Mouse (Mus musculus) cerebellum, adult 9-10 months (tissue): Measurements from ENCODE around the gene Pde4d.
A peak's percentile ranks its signal among the peaks of the same experiment; 100 is the strongest.

ENCODE experiments used
- DNase-seq: peaks from one replicate; pipeline ENCODE4 v3.0.0; 2022

The Pde4d gene

DNA sequence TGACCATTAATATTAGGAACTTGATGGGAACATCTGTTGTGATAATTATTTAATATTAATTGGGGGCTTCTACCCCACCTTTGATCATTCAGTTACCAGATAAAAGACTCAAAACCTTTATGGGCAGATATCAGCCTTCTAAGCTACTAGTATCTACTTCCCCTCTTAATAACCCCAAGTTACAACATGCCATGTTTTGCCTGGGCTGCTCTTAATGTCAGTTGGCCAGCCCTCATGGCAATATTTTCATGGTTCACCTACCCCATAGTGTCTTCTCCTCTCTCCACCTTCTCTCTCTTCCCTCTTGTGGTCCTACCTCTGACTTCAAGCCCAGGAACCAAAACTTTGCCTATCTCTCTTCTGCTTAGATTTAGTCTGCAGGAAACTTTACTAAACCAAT is 799.6 kb downstream of the Pde4d start:
- DNase-seq, result no peak

DNA sequence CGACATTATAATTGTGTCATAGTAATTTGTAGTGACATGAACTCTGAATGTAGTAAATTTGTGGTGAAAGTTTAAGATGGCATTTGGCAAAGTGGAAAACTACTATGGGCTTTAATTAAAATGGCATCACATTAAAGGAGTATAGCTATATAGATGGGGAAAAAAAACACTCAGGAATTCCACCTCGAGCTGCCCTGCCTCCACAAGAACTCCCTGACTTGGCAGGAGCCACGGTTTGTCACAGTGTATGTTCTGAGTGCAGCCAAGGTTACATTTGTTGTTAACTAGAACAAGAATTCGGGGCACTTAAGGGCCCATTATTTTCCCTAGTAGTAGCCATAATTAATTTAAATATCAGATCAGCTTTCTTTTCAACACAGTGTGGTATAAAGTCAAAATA is 805.9 kb downstream of the Pde4d start:
- DNase-seq, result no peak

DNA sequence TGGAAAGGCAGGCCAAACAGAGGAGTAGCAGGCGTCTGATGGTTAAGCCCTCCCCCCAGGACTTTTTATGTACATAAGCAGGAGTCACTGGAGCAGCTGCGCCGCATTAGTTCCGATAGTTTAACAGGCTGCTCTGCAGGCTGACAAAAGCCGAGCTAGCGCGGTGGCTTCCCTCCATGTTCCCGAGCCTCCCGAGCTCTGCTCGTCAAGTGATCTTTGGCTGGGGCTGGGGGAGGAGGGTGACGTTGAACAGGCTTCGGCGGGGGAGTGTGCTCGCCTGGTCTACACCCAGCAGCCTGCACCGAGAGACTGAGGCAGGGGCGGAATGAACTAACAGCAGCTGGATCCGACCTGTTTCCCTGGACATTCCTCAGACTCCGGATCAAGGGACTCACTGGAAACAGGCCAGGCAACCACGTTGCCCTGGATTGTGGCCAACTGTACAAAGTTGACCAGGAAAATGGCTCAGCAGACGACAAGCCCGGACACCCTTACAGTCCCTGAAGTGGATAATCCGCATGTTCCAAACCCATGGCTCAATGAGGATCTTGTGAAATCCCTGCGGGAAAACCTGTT is 810.6 kb downstream of the Pde4d start:
- peak; percentile 56 for DNase-seq

DNA sequence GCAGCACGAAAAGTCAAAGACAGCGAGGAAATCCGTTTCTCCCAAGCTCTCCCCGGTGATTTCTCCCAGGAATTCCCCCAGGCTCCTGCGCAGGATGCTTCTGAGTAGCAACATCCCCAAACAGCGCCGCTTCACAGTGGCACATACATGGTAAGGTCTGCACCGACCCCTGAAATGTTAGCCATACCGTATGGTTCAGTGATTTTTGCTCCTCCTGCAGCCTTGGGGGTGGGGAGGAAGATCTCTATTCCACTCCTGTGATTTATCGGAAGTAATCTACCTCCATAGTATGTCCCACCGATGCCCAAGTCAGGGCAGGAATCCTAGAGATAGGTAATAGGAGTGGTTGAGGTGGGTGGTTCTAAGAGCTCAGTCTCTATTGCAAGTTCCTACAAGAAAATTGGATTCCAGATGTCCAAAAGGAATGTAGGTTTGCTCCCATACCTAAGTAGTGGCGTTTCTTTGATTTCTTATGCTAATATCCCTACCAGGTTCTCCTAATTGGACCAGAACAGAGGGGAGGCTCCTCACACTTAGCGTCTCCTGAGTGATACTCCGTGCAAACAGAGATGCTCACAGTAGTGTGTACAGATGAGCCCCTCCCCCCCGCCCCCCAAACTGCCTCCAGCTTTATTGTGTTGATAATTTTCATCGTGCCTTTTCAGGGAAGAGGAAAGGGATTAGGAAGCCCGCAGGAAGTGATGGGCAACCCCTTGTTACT is 811.2 kb downstream of the Pde4d start:
- DNase-seq, result no peak

DNA sequence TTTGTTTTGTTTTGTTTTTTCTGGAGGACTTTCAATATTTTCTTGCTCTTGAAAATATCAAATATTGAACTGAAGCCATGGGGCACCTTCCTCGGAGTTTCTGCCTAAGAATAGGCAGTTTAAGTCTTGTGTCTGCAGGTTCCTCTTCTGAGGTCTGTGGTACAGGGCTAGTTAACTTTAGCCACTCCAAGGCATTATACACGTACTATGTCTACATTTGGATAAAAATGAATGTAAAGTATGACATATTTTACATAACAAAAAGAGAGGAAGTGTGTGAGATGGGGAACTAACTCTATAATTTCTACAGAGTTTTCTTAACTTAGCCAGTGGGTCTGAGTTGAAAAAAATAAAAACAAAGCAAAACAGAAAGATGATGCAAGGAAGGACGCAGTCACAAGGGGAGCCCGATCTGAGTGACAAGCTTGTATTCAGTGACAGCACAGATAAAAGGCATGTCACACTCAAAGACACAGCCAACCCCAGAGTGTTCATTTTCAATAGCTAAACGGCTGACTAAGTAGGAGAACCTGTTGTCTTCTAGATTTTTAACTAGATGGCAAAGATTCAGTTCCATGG is 812.0 kb downstream of the Pde4d start:
- no peak for DNase-seq

DNA sequence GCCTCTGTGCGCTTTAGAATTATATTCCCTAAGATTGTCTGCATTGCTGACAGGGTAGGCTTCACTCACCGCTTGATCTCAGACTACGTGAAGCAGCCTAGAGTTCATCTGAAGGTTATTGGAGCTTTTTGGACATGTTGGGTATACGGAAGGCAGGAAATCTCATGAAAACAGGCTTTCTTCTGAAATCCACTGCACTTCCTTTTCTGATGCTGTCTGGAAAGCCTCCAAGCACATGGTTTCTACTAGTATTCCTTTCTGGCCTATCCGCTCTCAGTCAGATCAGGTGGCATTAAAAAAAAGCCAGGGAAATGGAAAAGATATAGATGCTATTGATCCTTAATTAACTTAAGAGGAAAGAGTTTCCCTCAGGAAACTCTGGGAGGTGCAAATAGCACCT is 812.8 kb downstream of the Pde4d start:
- DNase-seq, result no peak

DNA sequence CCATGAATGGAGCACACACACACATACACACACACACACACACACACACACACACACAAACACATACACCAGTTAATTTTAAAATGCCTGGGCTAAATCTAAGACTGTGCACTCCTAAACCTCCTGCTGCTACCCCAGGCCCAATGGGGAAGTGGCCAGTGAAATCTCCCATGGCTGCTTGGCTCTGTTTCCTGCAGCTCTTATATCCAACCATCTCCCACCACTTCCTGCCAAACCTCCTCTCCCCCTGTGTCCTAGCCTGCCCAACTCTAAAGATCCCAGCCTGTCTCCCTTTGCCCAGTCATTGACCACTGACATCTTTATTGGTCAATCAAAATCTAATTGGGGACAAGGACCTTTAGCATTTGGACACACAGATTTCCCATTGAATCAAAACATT is 814.1 kb downstream of the Pde4d start:
- DNase-seq, result no peak

DNA sequence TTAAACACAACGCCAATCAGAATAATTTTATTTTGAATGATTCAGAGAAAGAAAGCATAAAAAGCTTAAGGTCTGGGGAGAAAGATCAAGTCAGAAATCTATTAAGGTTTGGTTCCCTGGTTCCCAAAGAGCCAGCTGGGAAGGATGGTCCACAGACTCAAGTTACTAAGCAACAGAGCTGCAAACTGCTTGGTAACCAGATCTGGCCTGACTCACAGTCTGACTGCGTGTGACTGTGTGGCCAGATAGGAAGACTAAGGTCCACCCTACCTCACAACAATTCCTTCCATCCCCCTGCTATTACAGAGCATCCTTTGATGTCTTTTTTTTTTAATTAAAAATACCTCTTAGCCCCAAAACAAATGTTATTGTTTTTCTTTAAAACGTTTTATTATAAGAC is 818.5 kb downstream of the Pde4d start:
- no peak for DNase-seq

DNA sequence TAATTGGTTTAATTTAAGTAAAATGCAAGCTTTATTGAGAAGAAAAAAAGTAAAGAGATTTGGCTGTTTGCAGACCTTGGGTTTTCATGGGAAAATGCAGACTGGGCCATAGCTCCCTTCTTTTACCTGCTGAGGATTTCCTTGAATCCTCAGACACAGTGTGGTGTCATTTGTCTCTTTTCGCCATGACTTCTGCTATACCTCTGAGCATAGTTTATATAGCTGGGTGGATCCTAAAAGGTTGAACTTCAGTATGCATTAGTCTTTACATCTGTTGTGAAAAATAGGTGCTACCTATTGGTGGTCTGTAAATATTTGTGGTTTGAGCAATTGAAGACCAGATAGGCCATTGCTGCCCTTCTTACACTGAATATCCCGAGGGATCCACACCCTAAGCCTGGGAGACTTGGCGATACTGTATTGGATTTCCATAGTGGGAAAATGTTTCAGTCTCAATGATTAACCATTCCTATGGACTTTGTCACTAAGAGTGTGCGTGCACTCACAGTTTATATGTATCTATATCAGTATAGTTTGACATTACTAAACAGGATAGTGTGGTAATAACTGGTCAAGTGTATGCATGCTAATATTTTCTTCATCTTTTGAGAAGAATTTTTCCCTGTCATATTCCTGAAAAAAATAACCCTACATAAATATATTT is 819.0 kb downstream of the Pde4d start:
- no peak for DNase-seq

DNA sequence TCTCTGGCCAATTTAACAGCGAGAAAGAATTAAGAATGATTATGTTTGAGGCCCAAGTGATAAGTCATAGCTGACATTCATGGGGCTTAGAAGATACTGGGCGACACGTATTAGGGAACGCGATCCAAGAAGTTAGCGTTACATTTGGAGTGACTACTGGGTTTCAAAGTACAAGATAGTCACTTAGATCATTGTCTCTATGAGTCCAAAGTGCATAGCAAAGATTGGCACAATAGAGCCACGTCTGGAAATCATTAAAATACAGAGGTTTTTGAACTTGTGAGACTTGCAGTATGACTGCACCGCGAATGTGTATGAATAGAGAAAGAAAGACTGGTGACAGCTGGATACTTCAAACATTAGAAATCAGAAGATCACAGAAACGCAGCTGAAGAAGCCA is 825.1 kb downstream of the Pde4d start:
- DNase-seq, result no peak

DNA sequence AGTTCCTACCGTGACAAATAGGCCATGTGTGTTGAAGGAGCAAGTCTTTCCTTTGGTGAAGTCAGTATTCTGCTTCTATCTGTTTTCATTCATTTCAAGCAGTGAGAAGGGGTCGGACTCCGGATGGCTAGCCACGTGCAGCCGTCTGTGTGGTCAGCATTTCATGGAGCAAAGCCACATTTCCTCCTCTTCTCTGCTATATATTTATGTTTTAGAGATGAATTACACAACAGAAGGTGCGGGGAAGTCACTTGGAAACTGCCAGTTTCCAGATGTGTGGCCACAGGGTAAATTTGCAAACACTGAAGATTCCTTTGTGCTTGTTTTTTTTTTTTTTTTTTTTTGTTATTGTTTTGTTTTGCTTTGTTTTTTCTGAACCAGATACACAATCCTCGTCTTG is 828.0 kb downstream of the Pde4d start:
- DNase-seq, result no peak

DNA sequence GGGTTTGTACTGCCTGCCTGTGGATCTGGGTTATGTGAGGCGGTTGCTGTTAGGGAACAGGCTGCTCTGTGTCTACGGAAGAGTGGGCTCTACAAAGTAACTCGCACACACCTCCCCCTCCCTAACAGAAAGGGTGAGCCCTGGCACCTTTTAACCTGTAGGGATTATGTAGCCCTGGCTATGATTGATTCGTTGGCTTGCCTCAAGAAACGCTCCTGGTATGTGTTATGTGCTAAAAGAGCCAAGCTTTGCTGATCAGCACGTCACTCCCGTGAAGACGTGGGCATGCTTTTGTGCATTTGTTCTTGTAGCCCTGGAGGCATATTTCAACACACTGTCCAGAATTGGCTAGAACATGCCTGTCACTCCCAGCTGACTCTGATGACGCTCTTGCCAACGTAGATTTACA is 828.8 kb downstream of the Pde4d start:
- no peak for DNase-seq

DNA sequence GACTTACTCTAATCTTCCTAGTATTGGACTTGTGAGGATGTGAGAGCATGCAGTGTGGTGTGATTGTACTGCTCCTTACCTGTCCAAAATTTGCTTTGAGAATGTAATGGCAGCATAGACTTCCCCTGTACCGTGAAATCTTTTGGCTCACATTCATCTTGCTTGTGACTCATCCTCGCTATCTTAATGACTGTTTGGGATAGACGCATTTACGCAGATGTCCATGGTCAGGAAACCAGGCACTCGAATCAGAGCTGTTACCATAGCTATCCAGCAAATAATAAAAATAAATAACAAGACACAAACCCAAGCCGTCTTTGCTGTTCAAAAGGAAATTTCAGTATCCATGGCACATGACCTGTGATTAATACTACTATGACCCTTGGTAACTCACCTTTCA is 829.5 kb downstream of the Pde4d start:
- DNase-seq, result peak; percentile 43

DNA sequence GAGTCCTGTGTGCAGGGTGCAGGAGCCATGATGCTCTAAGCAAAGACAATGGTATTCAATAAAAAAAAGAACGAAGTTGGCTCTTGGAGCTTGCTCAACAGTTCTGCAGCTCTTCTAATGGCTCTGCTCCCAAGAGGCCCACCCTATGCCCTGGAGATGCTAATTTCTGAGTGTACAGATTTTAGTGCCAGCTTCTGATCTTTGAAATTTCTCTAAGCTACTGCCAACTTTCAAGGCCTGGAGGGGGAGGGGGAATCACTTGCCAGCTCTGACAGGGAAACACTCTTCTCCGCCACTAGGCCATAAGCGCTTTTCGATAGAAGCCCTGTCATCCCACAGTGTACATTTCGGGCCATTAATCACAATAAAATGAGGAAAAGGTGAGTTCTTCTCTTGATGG is 830.7 kb downstream of the Pde4d start:
- DNase-seq, result no peak

DNA sequence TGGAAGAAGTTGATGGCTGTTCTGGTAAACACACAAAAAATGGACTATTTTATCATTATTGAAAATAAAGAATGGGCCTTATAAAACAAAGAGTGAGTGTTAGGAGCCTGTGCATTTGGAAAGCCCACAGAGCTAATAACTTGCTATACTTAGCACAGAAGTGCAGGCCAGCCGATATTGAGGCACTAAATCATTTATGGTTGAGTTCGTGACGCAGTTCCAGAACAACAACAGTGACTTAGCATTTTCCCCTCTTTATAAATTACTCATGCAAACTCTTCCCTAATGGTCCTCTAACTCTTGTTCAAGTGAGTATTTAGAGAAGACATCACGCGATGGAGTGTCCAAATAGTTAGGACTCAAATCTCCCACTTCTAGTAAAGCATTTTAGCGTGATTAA is 837.7 kb downstream of the Pde4d start:
- DNase-seq, result no peak

DNA sequence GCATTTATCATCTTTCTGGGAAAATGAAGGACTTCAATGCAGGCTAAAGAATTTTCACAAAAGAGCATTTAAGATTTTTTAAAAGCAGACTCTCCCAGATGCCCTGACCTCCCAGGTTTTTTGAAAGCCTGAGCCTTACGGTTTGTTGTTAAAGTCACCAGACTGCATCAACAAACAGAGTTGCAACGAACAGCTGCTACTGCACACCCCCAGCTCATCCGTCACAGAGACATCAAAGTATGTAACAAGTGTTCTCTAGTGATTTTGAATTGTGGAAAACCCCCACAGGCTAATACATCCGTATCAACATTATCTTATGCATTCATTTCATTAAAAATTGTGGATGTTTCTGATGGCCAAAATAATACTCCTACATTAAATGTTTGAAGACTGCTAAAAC is 841.2 kb downstream of the Pde4d start:
- DNase-seq, result no peak

DNA sequence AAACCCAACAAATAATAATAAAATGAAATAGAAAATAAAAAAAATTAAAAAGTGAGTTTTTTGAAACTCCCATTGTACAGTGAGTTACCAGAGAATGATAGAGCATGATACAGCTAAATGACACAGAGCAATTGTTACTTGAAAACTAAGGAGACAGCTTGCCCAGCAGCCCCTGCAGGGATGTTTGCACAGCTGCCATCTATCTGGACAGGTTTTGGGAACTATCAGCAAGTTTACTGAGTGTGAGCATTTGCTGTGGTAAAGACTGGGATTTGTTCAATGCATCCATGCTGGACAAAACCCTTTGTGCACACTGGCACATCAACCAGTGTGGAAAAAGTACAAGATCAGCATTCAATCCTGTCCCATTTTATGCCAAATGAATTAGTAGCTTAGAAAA is 843.3 kb downstream of the Pde4d start:
- DNase-seq, result no peak

DNA sequence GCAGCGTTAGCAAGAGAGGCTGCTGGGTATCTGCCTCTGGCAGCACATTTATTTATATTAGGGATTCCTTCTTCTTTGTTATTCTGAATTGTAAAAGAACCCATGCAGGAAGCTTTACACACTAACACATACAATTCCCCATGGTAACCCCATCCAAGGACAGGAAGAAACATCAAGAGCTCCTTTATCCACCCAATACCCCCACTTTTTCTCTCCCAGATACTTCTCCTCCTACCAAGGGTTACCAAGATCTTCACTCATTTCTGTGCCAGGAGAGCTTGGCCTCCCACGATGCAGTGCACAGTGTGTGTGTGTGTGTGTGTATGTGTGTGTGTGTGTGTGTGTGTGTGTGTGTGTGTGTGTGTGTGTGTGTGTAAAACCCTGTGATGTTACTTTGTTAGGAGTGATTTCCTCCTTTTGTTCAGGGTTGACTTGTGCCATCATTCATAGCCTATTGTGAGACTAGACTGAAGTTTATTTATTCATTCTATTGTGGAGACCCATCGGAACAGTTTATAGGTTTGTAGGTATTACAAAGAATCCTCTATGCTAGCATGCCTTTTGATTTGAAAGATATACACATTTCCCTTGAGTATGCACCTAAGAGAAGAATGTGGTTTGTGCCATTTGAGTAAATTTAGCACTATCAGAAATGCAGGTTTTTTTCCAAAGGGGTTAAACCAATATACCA is 846.7 kb downstream of the Pde4d start:
- DNase-seq, result no peak

DNA sequence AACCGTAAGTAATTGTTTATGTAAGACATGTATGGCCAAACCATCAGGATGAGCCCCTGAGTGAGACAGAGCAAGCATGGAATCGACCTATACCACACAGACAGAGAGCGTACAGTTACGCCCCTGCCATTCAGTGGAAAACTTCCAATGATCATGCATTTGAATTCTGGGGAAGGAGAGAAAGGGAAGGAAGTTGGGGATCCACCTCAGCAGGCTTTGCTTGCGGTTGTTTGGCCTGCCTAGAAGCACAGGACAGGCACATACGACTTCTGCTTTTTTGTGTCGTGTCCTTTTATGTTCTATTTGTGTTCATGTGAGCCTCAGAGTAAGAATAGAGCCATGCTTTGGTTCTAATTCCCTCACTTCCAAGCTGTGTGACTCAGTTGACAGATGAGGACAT is 849.1 kb downstream of the Pde4d start:
- no peak for DNase-seq

DNA sequence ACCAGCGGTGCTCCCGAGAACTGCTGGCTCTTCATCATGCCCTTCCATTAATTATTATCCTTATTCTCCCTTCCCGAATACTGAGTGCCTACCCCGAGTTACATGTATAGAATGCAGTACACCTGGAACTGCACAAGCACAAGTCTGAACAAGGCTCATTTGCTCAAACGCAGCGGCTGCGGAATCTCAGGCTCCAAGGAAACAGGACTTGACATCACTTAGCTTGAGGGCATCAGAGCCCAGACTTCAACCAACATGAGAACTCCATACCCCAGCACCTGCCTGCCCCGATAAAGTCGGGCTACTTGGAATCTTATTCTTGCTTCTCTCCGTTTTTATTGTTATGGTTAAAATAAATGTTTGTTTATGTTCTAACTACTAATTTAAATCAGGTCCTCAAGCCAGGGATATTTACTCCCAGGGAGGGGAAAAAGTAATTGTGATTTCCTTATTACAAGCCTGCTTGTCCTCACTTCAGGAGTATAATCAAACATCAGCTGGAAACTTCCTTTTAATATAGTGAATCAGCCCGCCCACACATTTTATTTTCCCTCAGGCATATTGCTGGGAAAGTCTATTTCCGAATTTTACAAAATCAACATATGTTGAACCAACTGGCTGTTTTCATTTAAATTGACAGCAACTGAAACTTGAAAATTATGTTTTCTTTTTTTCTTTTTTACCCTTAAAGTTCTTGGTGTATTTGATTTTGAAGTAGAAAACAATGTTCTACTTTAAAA is 849.9 kb downstream of the Pde4d start:
- no peak for DNase-seq

DNA sequence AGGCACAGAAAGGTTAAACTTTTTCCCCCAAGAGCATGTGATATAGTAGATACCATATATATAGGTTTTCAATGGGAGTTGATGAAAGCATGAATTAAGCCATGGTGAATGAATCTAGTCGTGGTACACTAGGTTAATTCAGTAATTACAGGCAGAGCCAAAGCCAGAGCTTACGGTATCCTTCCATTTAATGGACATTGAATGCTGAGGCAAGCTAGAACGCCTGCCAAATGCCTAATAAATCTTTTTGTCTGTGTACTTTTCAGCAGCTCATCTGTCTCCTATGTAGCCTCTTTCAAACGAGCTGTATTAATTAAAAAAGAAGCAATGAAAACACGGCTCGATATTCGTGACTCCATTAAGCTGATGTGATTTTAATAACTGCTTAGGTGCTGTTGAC is 862.8 kb downstream of the Pde4d start:
- DNase-seq, result no peak

DNA sequence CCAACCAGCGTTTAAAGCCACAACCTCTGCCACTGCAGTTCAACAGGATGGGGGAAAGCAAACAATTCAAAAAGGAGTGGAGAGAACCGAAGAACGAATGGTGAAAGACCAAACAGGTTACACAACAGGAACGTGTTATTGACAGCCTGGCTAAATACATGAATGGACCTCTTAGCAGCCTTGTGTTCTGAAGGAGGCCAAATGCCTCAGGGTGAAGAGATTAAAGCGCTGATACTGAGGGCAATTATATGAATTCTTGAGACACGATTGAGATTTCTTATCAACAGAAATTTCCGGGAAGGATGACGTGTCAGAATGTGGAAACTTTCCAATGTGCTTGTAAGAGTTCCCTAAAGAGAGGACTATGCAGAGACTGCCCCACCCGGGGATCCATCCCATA is 865.9 kb downstream of the Pde4d start:
- no peak for DNase-seq

DNA sequence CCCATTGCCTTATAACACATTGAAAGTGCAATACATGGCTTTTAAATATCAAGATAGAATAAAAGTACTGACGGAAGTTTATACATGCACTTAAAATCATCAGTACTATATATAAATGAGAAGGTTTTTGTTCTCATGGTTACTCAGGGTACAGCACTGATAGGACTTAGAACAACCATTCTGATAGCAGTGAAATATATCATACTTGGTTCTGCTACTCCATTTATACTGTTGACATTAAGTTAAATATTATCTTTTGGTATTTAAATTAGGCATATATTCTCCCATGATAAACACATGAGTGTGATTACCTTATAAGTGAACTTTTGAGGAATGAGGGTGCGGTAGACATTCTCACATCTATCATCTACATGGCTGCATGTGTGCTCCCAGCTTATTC is 867.9 kb downstream of the Pde4d start:
- no peak for DNase-seq
